Mouse (Mus musculus) right cerebral cortex, adult 2 months (tissue): ENCODE measurements around the gene Tent4b.
A peak's percentile ranks its signal among the peaks of the same experiment; 100 is the strongest.
"Not testable (repeated sequence)": the region's sequence is repeated elsewhere in the genome, so short reads cannot be mapped to it uniquely, and the experiment has no call there.

Experiments used
- DNase-seq, 2 experiments: peaks; one replicate each; pipeline ENCODE4 v3.0.0; 2021 to 2022; ENCODE audit warnings: low spot score in 2 of 2

The Tent4b gene

DNA sequence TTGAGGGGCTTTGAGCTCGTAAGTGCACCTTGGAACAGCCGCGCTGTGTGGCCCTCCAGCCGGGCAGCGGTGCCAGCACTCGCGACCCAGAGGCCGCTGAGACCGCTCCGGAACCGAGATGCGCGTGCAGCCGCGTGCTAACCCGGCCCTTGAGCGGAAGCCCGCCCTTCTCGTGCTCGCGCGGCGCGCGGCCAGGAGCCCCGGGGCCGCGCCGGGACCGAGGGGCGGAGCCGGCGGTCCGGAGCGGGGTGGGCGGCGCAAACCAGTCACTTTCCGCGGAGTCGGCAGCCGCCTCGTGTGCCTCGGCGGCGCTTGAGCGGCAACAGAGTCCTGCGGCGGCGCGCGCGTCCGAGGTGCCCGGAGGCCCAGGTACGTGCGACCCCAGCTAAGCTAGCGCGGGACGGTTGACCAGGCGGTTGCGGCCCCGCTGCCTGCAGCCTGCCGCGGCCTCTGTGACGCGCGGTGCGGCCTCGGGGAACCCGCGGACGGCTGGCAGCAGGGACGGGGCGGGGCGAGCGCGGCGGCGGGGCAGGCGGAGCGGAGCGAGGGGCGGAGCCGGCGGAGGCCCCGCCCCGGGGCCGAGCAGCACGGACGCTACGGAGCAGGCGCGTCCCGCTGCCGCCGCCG, at the start of gene Tent4b:
Gene Tent4b (plus strand): TSS at position 269 of the 627 bp plus-strand sequence.
- DNase-seq, result peak; percentile 86 to 93

- DNase-seq, result peak; percentile 40
Observed at GRCm38 (mm10) chr8:88150910-88151371, 48.1 kb upstream of the Tent4b start.

GRCm38 (mm10) chr8:88160237-88160995, 38.6 kb upstream of the Tent4b start:
- DNase-seq, result peak; percentile 24 to 43

DNA sequence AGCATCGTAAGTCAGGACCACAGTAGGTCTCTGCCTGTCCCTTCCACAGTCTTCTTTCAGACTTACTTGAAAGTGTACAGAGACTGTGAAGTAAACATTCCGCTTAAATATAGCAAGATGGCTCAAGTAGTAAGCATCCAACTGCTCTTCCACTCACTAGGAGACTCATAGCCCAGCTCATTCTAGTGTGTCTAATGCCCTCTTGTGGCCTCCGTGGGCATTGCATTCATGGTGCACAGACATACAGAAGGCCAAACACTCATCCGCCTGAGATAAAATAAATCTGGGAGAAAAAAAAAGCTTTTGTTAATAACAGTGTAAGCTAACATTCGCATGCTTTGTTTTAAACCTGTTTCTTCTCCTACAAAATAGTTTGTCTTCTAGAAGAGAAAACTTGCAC, 37.6 kb upstream of the Tent4b start:
- peak; percentile 54 to 66 for DNase-seq

DNA sequence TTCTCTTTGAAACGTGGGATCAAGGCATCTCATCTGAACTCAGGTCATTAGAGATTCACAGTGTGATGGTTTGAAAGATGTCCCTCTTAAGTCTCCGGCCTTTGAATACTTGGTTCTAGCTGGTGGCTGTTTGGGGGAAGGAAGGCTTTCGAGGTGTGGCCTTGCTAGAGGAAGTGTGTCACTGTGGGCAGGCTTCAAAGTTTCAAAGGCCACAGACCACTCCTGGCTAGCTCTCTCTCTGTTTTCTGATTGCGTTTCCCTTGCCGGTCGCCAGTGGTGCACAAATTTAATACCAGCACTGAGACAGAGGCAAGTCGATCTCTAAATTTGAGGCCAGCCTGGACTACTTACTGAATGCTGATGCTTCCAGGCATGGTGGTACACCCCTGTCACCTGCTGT, 23.7 kb upstream of the Tent4b start:
- DNase-seq, result no peak

GRCm38 (mm10) chr8:88177291-88177690, 21.7 kb upstream of the Tent4b start:
- DNase-seq, result peak in 1 of 2 experiments; percentile 20

DNA sequence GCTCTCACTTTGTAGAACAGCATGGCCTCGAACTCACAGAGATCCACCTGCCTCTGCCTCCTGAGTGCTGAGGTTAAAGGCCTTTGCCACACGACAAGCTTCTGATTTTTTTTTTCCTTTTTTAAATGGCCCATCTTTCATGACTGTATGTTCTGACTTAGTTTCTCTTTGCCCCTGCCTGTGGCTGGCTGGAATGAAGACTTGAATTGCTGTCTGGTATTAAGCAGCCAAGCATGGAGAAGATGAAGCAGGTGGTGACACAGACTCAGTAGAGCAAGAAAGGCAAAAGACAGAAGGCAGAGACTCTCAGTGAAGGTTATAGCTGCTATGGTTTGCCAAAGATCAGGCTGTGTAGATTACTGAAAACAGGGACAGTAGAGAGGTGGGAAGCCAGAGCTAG, 15.9 kb upstream of the Tent4b start:
- DNase-seq, result no peak

- no peak for DNase-seq
Observed at GRCm38 (mm10) chr8:88184914-88185313, 14.1 kb upstream of the Tent4b start.

DNA sequence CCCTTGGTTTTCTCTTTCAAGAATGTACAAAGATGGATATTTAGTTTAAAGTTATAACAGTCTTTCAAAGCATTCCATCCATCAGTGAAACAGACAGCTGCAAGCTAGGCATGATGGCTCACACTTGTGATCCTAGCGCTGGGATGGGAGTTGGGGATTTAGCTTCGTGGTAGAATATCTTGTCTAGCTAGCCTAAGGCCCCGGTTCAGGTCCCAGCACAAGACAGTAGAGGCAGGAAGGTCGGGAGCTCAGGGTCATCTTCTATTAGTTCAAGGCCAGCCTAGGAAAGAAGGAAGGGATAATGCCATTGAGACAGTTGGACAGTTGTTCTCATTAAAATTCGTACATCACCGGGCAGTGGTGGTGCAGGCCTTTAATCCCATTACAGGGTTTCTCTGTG, 13.3 kb upstream of the Tent4b start:
- DNase-seq, result no peak

- DNase-seq, result no peak
Observed at GRCm38 (mm10) chr8:88197328-88197727, 1.7 kb upstream of the Tent4b start.

GRCm38 (mm10) chr8:88198551-88198944, 465 bp upstream of the Tent4b start:
- peak in 1 of 2 experiments; percentile 35 for DNase-seq

- DNase-seq, result peak; percentile 23
Observed at GRCm38 (mm10) chr8:88199700-88200601, 938 bp downstream of the Tent4b start.

- no peak for DNase-seq
Observed at GRCm38 (mm10) chr8:88200724-88201495, 1.9 kb downstream of the Tent4b start.

GRCm38 (mm10) chr8:88201641-88202040, 2.6 kb downstream of the Tent4b start:
- peak in 1 of 2 experiments; percentile 17 for DNase-seq

- no peak for DNase-seq
Observed at GRCm38 (mm10) chr8:88206016-88206415, 7.0 kb downstream of the Tent4b start.

GRCm38 (mm10) chr8:88207121-88207821, 8.3 kb downstream of the Tent4b start:
- no peak for DNase-seq

GRCm38 (mm10) chr8:88209930-88210827, 11.2 kb downstream of the Tent4b start:
- not testable (repeated sequence) for DNase-seq

GRCm38 (mm10) chr8:88221353-88221752, 22.3 kb downstream of the Tent4b start:
- no peak for DNase-seq

- no peak for DNase-seq
Observed at GRCm38 (mm10) chr8:88225358-88225757, 26.3 kb downstream of the Tent4b start.

DNA sequence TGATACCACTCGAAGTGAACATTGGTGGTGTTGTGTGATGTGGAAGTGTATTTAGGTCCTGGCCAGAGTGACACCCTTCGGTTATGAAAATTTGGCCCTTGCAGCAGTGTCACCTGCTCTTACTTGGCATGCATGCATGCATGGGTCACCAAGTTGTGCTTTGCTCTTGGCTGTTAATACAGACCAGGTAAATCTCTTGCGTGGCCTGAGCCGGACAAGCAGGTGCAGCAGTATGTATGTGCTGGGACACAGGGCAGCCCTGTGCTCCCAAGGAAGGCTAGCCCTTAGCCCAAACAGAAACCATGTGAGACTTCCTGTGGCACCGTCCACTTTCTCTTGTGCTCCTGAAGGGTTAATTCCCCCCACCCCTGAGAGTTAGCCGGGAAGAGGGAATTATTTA, 28.8 kb downstream of the Tent4b start:
- DNase-seq, result no peak
